20 mouse cellular contexts compared by ENCODE assay signal in genomic region chr2:157397376-157397775, GRCm38 (mm10). TPM values are rescaled to one million over a fixed set of nuclear protein-coding genes. Genes with fewer than 3 reads are reported as not detected.
"Had no signal": no experiment of that assay in that cellular context is flagged by ENCODE, and none has a peak within 500 bp of the region (broad histone marks: within the 10 kb centered on the region; RNA-seq: fewer than 3 reads in every experiment).

No protein-coding gene starts in this region.

- H3K9me3 ChIP-seq: liver, embryonic 13.5 days had no signal

- H3K9ac ChIP-seq: kidney, embryonic 15.5 days; liver, embryonic 13.5 days; liver, postnatal 0 days; neural tube, embryonic 12.5 days had no signal

- DNase-seq: kidney, adult 18-20 months; kidney, postnatal 25 days; liver; liver, embryonic 13.5 days; liver, postnatal 0 days; midbrain, embryonic 14.5 days; right cerebral cortex, postnatal 4 days; spleen, adult 18-20 months; thymus, postnatal 4 days had no signal

- ATAC-seq: hindbrain, embryonic 16.5 days; inflammation-experienced regulatory T-cells, adult 6 months; liver, postnatal 0 days had no signal

- H3K4me1 ChIP-seq: kidney, embryonic 15.5 days had no signal

- H3K4me3 ChIP-seq: kidney, embryonic 15.5 days; left cerebral cortex, adult 2 months; liver, embryonic 13.5 days; megakaryocyte, embryonic 14.5 days; neural tube, embryonic 12.5 days had no signal

- H3K27ac ChIP-seq: kidney, embryonic 15.5 days; left cerebral cortex, adult 2 months; liver, embryonic 13.5 days; neural tube, embryonic 12.5 days had no signal

- H3K27me3 ChIP-seq: kidney, embryonic 15.5 days; liver, embryonic 13.5 days; megakaryocyte, embryonic 14.5 days; neural tube, embryonic 12.5 days had no signal

- H3K4me2 ChIP-seq: kidney, embryonic 15.5 days; liver, embryonic 13.5 days; neural tube, embryonic 12.5 days had no signal

RNA-seq across cellular contexts. Expression of gene Ghrh, which starts 50.1 kb away (rescaled TPM):
- total RNA-seq: left cerebral cortex, adult 2 months; left cerebral cortex, postnatal 14 days; monocyte, adult 5-6 weeks; neutrophil, adult 5-6 weeks had no signal
- polyA plus RNA-seq: inflammation-experienced regulatory T-cells, adult 6 months; limb, embryonic 11.5 days; liver, embryonic 13.5 days; liver, postnatal 0 days; neural tube, embryonic 12.5 days; stomach, embryonic 14.5 days had no signal
